Mouse (Mus musculus) MEL (cell line): Measurements from ENCODE around the gene Slc35g3. TPM values are rescaled to one million over a fixed set of nuclear protein-coding genes. Genes with fewer than 3 reads are reported as not detected.
A peak's percentile ranks its signal among the peaks of the same experiment; 100 is the strongest.

Source experiments
- DNase-seq: peaks from one replicate; pipeline ENCODE4 v3.0.0; 2011; ENCODE audit warnings: low read depth, low spot score
- H3K27ac ChIP-seq: 2 replicates; pipeline ENCODE4 v1.5.1; 2012; ENCODE audit warnings: low read depth, mild to moderate bottlenecking, control low read depth, low read length, moderate library complexity; ENCODE audit not compliant: control insufficient read depth
- H3K27me3 ChIP-seq, 2 experiments: fragments of 150-350 bp in 1 of 2; sonication (generic) in 1 of 2; 2 replicates each; pipeline ENCODE4 v1.6.1; 2012; ENCODE audit warnings: low read length in 2 of 2, mild to moderate bottlenecking in 2 of 2, improper control_type of control experiment in 1 of 2, moderate library complexity in 1 of 2; ENCODE audit not compliant: insufficient read depth in 2 of 2, control insufficient read depth in 1 of 2
- H3K36me3 ChIP-seq, 2 experiments: 2 replicates each; pipeline ENCODE4 v1.6.1; 2012 to 2014; ENCODE audit warnings: low read length in 2 of 2, improper control_type of control experiment in 1 of 2, inconsistent platforms in 1 of 2, mild to moderate bottlenecking in 1 of 2; ENCODE audit not compliant: insufficient read depth in 2 of 2, control insufficient read depth in 1 of 2
- H3K4me1 ChIP-seq, 2 experiments: fragments of 150-350 bp in 1 of 2; sonication (generic) in 1 of 2; 2 replicates each; pipeline ENCODE4 v1.6.1; 2012; ENCODE audit warnings: low read length in 2 of 2, improper control_type of control experiment in 1 of 2, mild to moderate bottlenecking in 1 of 2; ENCODE audit not compliant: insufficient read depth in 2 of 2, control insufficient read depth in 1 of 2
- H3K4me3 ChIP-seq, 2 experiments: fragments of 150-350 bp in 1 of 2; sonication (generic) in 1 of 2; 2 replicates each; pipeline ENCODE4 v1.5.1; 2012; ENCODE audit warnings: low read depth in 2 of 2, low read length in 2 of 2, mild to moderate bottlenecking in 2 of 2, moderate library complexity in 2 of 2, control low read depth in 1 of 2, improper control_type of control experiment in 1 of 2; ENCODE audit not compliant: control insufficient read depth in 1 of 2, insufficient read depth in 1 of 2
- H3K79me2 ChIP-seq: 2 replicates; pipeline ENCODE4 v1.6.1; 2012; ENCODE audit warnings: mild to moderate bottlenecking, low read length, moderate library complexity; ENCODE audit not compliant: control insufficient read depth, poor library complexity, insufficient read depth
- H3K9ac ChIP-seq: 2 replicates; pipeline ENCODE4 v1.6.1; 2012; ENCODE audit warnings: low read depth, mild to moderate bottlenecking, control low read depth, low read length, moderate library complexity; ENCODE audit not compliant: control insufficient read depth, poor library complexity, severe bottlenecking
- H3K9me3 ChIP-seq: fragments of 150-350 bp; sonication (generic); replicated peaks from 2 replicates; pipeline ENCODE4 v1.6.1; 2012; ENCODE audit warnings: mild to moderate bottlenecking, low read length, improper control_type of control experiment, moderate library complexity; ENCODE audit not compliant: insufficient read depth
- BHLHE40 ChIP-seq: IDR thresholded peaks from 2 replicates; pipeline ENCODE4 v1.6.1; 2012; ENCODE audit warnings: low read depth, mild to moderate bottlenecking, inconsistent platforms, low read length, improper control_type of control experiment, borderline replicate concordance
- CHD1 ChIP-seq: IDR thresholded peaks from 2 replicates; pipeline ENCODE4 v1.6.1; 2012; ENCODE audit warnings: low read depth, mild to moderate bottlenecking, inconsistent platforms, low read length, improper control_type of control experiment
- CHD2 ChIP-seq: IDR thresholded peaks from 2 replicates; pipeline ENCODE4 v1.6.1; 2011; ENCODE audit warnings: low read length, improper control_type of control experiment
- CTCF ChIP-seq, 3 experiments: IDR thresholded peaks in 2 of 3; conservative IDR thresholded peaks in 1 of 3; 2 replicates each; pipeline ENCODE4 v1.5.1; 2011 to 2012; ENCODE audit warnings: low read length in 3 of 3, low read depth in 2 of 3, mild to moderate bottlenecking in 2 of 3, improper control_type of control experiment in 1 of 3, inconsistent platforms in 1 of 3, mixed read lengths in 1 of 3, moderate library complexity in 1 of 3; ENCODE audit not compliant: control insufficient read depth in 1 of 3, insufficient read depth in 1 of 3, poor library complexity in 1 of 3, severe bottlenecking in 1 of 3
- E2F4 ChIP-seq: IDR thresholded peaks from 2 replicates; pipeline ENCODE4 v1.6.1; 2011; ENCODE audit warnings: low read depth, low read length, improper control_type of control experiment, borderline replicate concordance
- EP300 ChIP-seq, 2 experiments: IDR thresholded peaks; 2 replicates each; pipeline ENCODE4 v1.6.1; 2011; ENCODE audit warnings: improper control_type of control experiment in 2 of 2, low read length in 2 of 2, low read depth in 1 of 2, mild to moderate bottlenecking in 1 of 2
- ETS1 ChIP-seq: IDR thresholded peaks from 2 replicates; pipeline ENCODE4 v1.6.1; 2012; ENCODE audit warnings: low read depth, mild to moderate bottlenecking, inconsistent platforms, low read length, improper control_type of control experiment, moderate library complexity
- GABPA ChIP-seq: IDR thresholded peaks from 2 replicates; pipeline ENCODE4 v1.6.1; 2012; ENCODE audit warnings: low read depth, mild to moderate bottlenecking, inconsistent platforms, low read length, improper control_type of control experiment, moderate library complexity
- GATA1 ChIP-seq: IDR thresholded peaks from 2 replicates; pipeline ENCODE4 v1.6.1; 2011; ENCODE audit warnings: low read depth, low read length, improper control_type of control experiment
- HCFC1 ChIP-seq: IDR thresholded peaks from 2 replicates; pipeline ENCODE4 v1.6.1; 2012; ENCODE audit warnings: low read depth, mild to moderate bottlenecking, inconsistent platforms, low read length, improper control_type of control experiment, moderate library complexity
- MAFK ChIP-seq: IDR thresholded peaks from 2 replicates; pipeline ENCODE4 v1.6.1; 2011; ENCODE audit warnings: low read depth, mild to moderate bottlenecking, low read length, improper control_type of control experiment, borderline replicate concordance
- MAX ChIP-seq: IDR thresholded peaks from 2 replicates; pipeline ENCODE4 v1.6.1; 2011; ENCODE audit warnings: low read length, improper control_type of control experiment
- MAZ ChIP-seq: IDR thresholded peaks from 2 replicates; pipeline ENCODE4 v1.6.1; 2012; ENCODE audit warnings: low read depth, mild to moderate bottlenecking, inconsistent platforms, low read length, improper control_type of control experiment
- MEF2A ChIP-seq: IDR thresholded peaks from 2 replicates; pipeline ENCODE4 v1.6.1; 2014; ENCODE audit warnings: low read depth, mild to moderate bottlenecking, inconsistent platforms, low read length, improper control_type of control experiment; ENCODE audit not compliant: poor library complexity, insufficient replicate concordance, severe bottlenecking; ENCODE audit errors: extremely low read depth
- MYB ChIP-seq: IDR thresholded peaks from 2 replicates; pipeline ENCODE4 v1.6.1; 2011; ENCODE audit warnings: mild to moderate bottlenecking, low read depth, low read length, improper control_type of control experiment
- MYC ChIP-seq: IDR thresholded peaks from 2 replicates; pipeline ENCODE4 v1.6.1; 2011; ENCODE audit warnings: low read depth, mild to moderate bottlenecking, low read length, improper control_type of control experiment, moderate library complexity
- POLR2AphosphoS2 ChIP-seq: IDR thresholded peaks from 2 replicates; pipeline ENCODE4 v1.6.1; 2011; ENCODE audit warnings: low read length, improper control_type of control experiment
- POLR2AphosphoS5 ChIP-seq: IDR thresholded peaks from 2 replicates; pipeline ENCODE4 v1.6.1; 2012; ENCODE audit warnings: low read depth, borderline replicate concordance, mild to moderate bottlenecking, inconsistent platforms, low read length, moderate library complexity, mixed read lengths
- RAD21 ChIP-seq: IDR thresholded peaks from 2 replicates; pipeline ENCODE4 v1.6.1; 2011; ENCODE audit warnings: mild to moderate bottlenecking, low read depth, low read length, improper control_type of control experiment
- SMC3 ChIP-seq: IDR thresholded peaks from 2 replicates; pipeline ENCODE4 v1.6.1; 2011; ENCODE audit warnings: low read depth, low read length, improper control_type of control experiment
- TAL1 ChIP-seq: IDR thresholded peaks from 2 replicates; pipeline ENCODE4 v1.6.1; 2012; ENCODE audit warnings: mild to moderate bottlenecking, inconsistent platforms, low read length, moderate library complexity, mixed read lengths
- TBP ChIP-seq: IDR thresholded peaks from 2 replicates; pipeline ENCODE4 v1.8.0; 2011; ENCODE audit warnings: low read depth, low read length, improper control_type of control experiment
- TCF12 ChIP-seq: IDR thresholded peaks from 2 replicates; pipeline ENCODE4 v1.6.1; 2014; ENCODE audit warnings: low read depth, mild to moderate bottlenecking, inconsistent platforms, low read length, improper control_type of control experiment, moderate library complexity
- UBTF ChIP-seq: IDR thresholded peaks from 2 replicates; pipeline ENCODE4 v1.6.1; 2012; ENCODE audit warnings: low read depth, mild to moderate bottlenecking, inconsistent platforms, low read length, improper control_type of control experiment, moderate library complexity, borderline replicate concordance; ENCODE audit not compliant: insufficient read depth
- USF1 ChIP-seq: IDR thresholded peaks from 2 replicates; pipeline ENCODE4 v1.6.1; 2014; ENCODE audit warnings: low read depth, mild to moderate bottlenecking, inconsistent platforms, low read length, improper control_type of control experiment, moderate library complexity
- USF2 ChIP-seq, 2 experiments: IDR thresholded peaks; 2 replicates each; pipeline ENCODE4 v1.6.1; 2011 to 2012; ENCODE audit warnings: improper control_type of control experiment in 2 of 2, low read length in 2 of 2, borderline replicate concordance in 1 of 2, inconsistent platforms in 1 of 2, low read depth in 1 of 2, mild to moderate bottlenecking in 1 of 2; ENCODE audit not compliant: insufficient read depth in 1 of 2
- ZC3H11A ChIP-seq: IDR thresholded peaks from 2 replicates; pipeline ENCODE4 v1.6.1; 2012; ENCODE audit warnings: low read depth, mild to moderate bottlenecking, inconsistent platforms, low read length, improper control_type of control experiment
- ZKSCAN1 ChIP-seq: IDR thresholded peaks from 2 replicates; pipeline ENCODE4 v1.6.1; 2012; ENCODE audit warnings: low read depth, mild to moderate bottlenecking, inconsistent platforms, low read length, improper control_type of control experiment, moderate library complexity
- ZMIZ1 ChIP-seq: IDR thresholded peaks from 2 replicates; pipeline ENCODE4 v1.6.1; 2012; ENCODE audit warnings: low read depth, mild to moderate bottlenecking, inconsistent platforms, low read length, improper control_type of control experiment, moderate library complexity
- ZNF384 ChIP-seq: IDR thresholded peaks from 2 replicates; pipeline ENCODE4 v1.6.1; 2012; ENCODE audit warnings: low read depth, mild to moderate bottlenecking, inconsistent platforms, low read length, improper control_type of control experiment
- polyA plus RNA-seq, 2 experiments: library from polyadenylated mRNA; stranded (reverse) in 1 of 2; unstranded in 1 of 2; fragments of >175 nt in 1 of 2; fragments of >200 nt in 1 of 2; gene quantifications; 2 replicates each; pipeline versions ENCODE4 v1.2.1 to v1.2.4; 2012; ENCODE audit warnings: low replicate concordance in 2 of 2, low read depth in 1 of 2; ENCODE audit not compliant: insufficient read length in 2 of 2, insufficient read depth in 1 of 2, missing spikeins in 1 of 2
- total RNA-seq: library from RNA; depleted of rRNA; stranded (reverse); fragments of 300-350 nt; gene quantifications from 2 replicates; pipeline ENCODE4 v1.2.3, GENCODE M21; 2012; rRNA removed

Gene Slc35g3
- 0.08 TPM in 1 of 2 replicates, not detected in the other for total RNA-seq
- polyA plus RNA-seq, result under 1 TPM in 1 of 2 experiments, not detected in 1; 0.22 TPM

GRCm38 (mm10) chr11:69761868-69762267, at the start of gene Slc35g3:
Slc35g3 (minus strand) TSS chr11:69761968.
- no peaks in the 10 kb centered on the region for H3K9me3 ChIP-seq
- no peak within 1 kb of the TSS for H3K4me3 ChIP-seq
- H3K27me3 ChIP-seq, result no peaks in the 10 kb centered on the region
- peaks cover 22% of the 10 kb centered on the region for H3K79me2 ChIP-seq
- TF ChIP-seq EP300 (IDR thresholded peaks at IDR 0.05; ENCODE audit: low read depth in 1 of 2, low read length in 2 of 2) (no peak), MYB (no peak), UBTF (no peak), CHD1 (no peak), ZC3H11A (no peak), MEF2A (no peak), POLR2AphosphoS2 (no peak), E2F4 (no peak), ZMIZ1 (no peak), USF1 (no peak), TAL1 (no peak)
- no peak within 1 kb of the TSS for H3K9ac ChIP-seq
- DNase-seq, result no peak
- peaks cover 0 to 7% of the 10 kb centered on the region in 2 experiments; a peak in 2 of 4 replicates for H3K36me3 ChIP-seq
- H3K27ac ChIP-seq, result no peak within 1 kb of the TSS
- H3K4me1 ChIP-seq, result peaks cover 6 to 27% of the 10 kb centered on the region in 2 experiments

DNA sequence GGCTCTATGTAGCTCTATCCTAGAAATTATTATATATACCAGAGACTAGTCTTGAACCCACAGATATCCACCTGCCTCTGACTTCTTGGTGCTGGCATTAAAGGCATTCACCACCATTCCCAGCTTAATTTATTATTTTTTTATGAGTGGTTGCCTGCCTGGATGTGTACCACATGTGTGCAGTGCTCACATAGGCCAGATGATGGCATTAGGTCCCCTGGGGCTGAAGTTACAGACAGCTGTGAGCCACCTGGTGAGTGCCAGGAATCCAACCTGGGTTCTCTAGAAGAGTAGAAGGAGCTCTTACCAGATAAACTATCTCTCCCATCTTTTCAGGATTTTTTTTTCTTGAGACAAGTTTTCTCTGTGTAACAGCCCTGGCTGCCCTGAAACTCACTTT, 48.5 kb upstream of the Slc35g3 start:
- Histone ChIP-seq H3K4me1 (no peaks in the 10 kb centered on the region), H3K27me3 (peaks cover 2 to 3% of the 10 kb centered on the region in 2 experiments)
- no peak for DNase-seq
- TF ChIP-seq MAZ (no peak), ZC3H11A (peak; percentile 15; the same call in 1 of the 2 replicates), TBP (no peak), GABPA (no peak), SMC3 (peak; percentile 59), BHLHE40 (no peak), ZKSCAN1 (no peak), CTCF (IDR thresholded peaks at IDR 0.05 in 2 of 3, conservative IDR thresholded peaks at IDR 0.05 in 1 of 3; ENCODE audit: control insufficient read depth in 1 of 3, insufficient read depth in 1 of 3, low read depth in 2 of 3, low read length in 3 of 3, poor library complexity in 1 of 3, severe bottlenecking in 1 of 3) (peak in 2 of 3 experiments; percentile 35 to 52; a peak in 4 of 6 replicates), MEF2A (no peak), EP300 (IDR thresholded peaks at IDR 0.05; ENCODE audit: low read depth in 1 of 2, low read length in 2 of 2) (no peak), RAD21 (peak; percentile 45), MYC (no peak), GATA1 (no peak), POLR2AphosphoS2 (no peak), TCF12 (no peak), MAFK (no peak), POLR2AphosphoS5 (no peak), ETS1 (no peak), HCFC1 (no peak), USF1 (no peak), USF2 (IDR thresholded peaks at IDR 0.05; ENCODE audit: borderline replicate concordance in 1 of 2, insufficient read depth in 1 of 2, low read depth in 1 of 2, low read length in 2 of 2) (no peak), CHD2 (no peak), CHD1 (no peak), ZNF384 (no peak), MAX (no peak)

More for the DNA sequence above, 48.5 kb upstream of the Slc35g3 start:
- Histone ChIP-seq H3K79me2 (no peaks in the 10 kb centered on the region), H3K9ac (no peak overlapping the region), H3K4me3 (no peak overlapping the region), H3K36me3 (no peaks in the 10 kb centered on the region), H3K27ac (no peak overlapping the region), H3K9me3 (no peaks in the 10 kb centered on the region)
